Mouse (Mus musculus) mouse embryonic stem cell (cell line): Measurements from ENCODE around the gene Shprh.
"Not testable (repeated sequence)": the region's sequence is repeated elsewhere in the genome, so short reads cannot be mapped to it uniquely, and the experiment has no call there.

ENCODE experiments used
- in situ Hi-C, 2 experiments: fragments of 300-500 bp; cut with MboI; formaldehyde crosslinking; loops; 1 replicate in 1 of 2; 3 replicates in 1 of 2; pipeline ENCODE4 v1.14.3; 2019 to 2020; ENCODE audit warnings: low sequenced_read_pairs in 2 of 2, low pct_unique_long_range_greater_than_20kb in 1 of 2, mixed read lengths in 1 of 2; ENCODE audit not compliant: unreplicated experiment in 1 of 2

Gene Shprh

GRCm38 (mm10) chr10:11229545-11230178 is 80.4 kb downstream of the Shprh start:
- in situ Hi-C loops: no loop called here

DNA sequence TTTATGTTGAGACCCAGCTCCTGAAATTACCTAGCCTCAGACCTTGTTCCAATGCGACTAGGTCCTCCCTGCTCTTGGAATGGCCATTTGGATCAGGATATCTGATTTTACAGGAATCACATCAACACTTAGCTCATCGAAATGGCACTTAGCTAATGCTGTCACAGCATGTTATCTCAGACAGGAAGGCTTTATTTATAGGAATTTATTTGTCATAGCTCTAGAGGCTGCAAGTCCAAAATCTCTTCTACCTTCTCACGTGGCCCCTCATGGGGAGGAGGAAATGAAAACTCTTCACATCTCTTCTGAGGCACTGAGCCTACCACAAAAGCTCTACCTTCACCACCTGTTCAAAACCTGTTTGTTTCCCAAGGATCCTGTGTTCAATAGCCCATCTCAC is 84.0 kb downstream of the Shprh start:
- in situ Hi-C loops: no loop called here

- in situ Hi-C loops: not testable (repeated sequence)
These were observed 93.8 kb downstream of the Shprh start for GRCm38 (mm10) chr10:11242988-11243387.

GRCm38 (mm10) chr10:11248210-11248609 is 99.0 kb downstream of the Shprh start:
- in situ Hi-C loops: no loop called here

DNA sequence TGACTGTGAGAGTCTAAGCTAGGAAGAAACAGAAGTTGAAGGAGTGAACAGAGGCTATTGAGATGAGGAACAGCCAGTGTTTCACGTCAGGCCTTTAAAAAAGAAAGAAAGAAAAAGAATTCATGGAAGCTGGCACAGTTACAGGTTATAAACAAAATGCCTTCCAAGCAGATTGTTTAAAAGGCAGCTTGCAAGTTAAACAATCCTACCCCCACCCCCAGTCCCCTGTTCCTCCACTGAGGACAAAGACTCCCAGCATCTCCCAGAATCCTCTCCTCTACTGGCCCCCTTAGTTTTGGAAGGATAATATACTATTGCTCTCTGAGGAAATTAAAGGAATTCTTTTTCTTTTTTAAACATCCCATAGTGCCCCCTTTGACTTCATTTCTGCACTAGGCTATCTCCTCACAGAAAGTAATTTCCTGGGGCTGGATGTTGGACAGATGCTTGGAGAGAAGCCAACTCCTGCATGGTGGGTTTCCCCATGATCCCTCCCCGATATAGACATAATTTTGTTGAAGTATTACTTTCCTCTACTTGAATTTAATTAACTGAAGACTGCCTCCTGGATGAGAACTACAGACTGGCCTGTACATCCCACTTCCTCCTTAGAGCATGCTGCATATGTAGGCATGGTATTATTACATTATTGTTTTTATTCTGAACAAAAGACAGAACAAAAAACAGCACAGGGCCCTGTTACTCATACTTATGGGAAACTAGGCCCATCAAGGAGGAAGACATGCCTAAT is 101.2 kb downstream of the Shprh start:
- in situ Hi-C loops: no loop called here

- in situ Hi-C loops: not testable (repeated sequence)
These were observed 104.4 kb downstream of the Shprh start for GRCm38 (mm10) chr10:11253581-11253980.

DNA sequence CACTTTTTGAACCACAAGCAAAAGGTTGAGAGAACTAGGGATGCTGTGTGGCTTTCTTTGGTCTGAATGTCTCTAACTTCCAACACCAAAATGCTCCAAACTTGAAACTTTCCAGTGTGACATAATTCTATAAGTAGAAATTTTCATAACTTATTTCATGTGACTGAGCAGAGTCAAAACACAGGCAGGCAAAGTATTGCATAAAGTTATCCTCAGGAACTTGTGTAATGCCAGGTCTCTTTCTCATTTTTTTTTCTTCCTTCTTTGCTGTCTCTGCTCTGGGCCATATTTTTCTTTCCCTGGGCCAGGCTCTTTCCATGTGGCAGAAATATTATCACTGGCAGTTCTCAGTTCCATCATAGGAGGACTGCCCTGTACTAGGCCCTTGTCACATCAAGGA is 110.9 kb downstream of the Shprh start:
- in situ Hi-C loops: no loop called here

GRCm38 (mm10) chr10:11262292-11262691 is 113.1 kb downstream of the Shprh start:
- in situ Hi-C loops: not testable (repeated sequence)

DNA sequence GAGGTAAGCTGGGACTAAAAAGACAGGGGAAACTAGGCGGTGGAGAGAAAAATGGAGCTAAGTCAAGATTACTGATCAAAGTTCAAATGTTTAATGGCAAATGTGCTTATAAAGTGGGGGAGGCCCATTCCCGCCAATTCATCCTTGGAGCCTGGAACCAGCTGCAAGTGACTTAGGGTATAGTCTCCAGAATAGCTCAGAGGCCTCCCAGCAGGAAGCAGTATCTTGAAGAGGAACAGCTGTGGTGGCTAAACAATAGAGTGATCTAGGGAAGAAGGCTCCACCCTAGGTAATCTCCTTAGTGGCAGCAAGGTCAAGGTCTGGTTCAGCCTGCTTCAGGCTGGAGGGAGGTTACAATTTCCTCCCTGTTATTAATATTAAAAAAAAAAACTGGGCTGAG is 114.6 kb downstream of the Shprh start:
- in situ Hi-C loops: not testable (repeated sequence)
